Mouse (Mus musculus) gastrocnemius, postnatal 36 days (tissue): ENCODE data around the gene Galnt10. TPM values are rescaled to one million over a fixed set of nuclear protein-coding genes. Genes with fewer than 3 reads are reported as not detected.

Source experiments
- DNase-seq, 2 experiments: peaks; one replicate each; pipeline ENCODE4 v3.0.0; 2022
- intact Hi-C: fragments of 180-260 bp; cut with DNase I; formaldehyde crosslinking; loops from one replicate; pipeline ENCODE4 v1.15.1; 2025
- total RNA-seq, 2 experiments: library from RNA; stranded (reverse); gene quantifications; 2 replicates each; pipeline ENCODE4 v1.2.3; 2021

Galnt10 gene
- total RNA-seq, 2 experiments from 2014 or later: 5.2 to 6.3 TPM

- intact Hi-C loops: no loop called here
- no peak for DNase-seq
Observed at GRCm38 (mm10) chr11:57835331-57835730, 190.1 kb downstream of the Galnt10 start.

- no peak for DNase-seq
- intact Hi-C loops: no loop called here
Observed at GRCm38 (mm10) chr11:57835931-57836330, 190.7 kb downstream of the Galnt10 start.

GRCm38 (mm10) chr11:57836401-57836800 is 191.2 kb downstream of the Galnt10 start:
- no peak for DNase-seq
- intact Hi-C loops: no loop called here

Other genes with a start within 250 kb of the Galnt10 start
- 10 to 100 TPM; 45.6 to 48.0 TPM for gene Fam114a2, start 126.8 kb upstream of the Galnt10 start, total RNA-seq
- 1 to 10 TPM; 6.0 to 7.3 TPM for gene Mfap3, start 126.8 kb upstream of the Galnt10 start, total RNA-seq
- 10 to 100 TPM; 36.8 to 37.0 TPM for gene Sap30l, start 156.2 kb downstream of the Galnt10 start, total RNA-seq
- gene Hand1, start 187.4 kb downstream of the Galnt10 start, total RNA-seq: not detected